Mouse (Mus musculus) cerebellum, adult 9-10 months (tissue): ENCODE results near the gene Olfr1510.
"Not testable (repeated sequence)": the region's sequence is repeated elsewhere in the genome, so short reads cannot be mapped to it uniquely, and the experiment has no call there.

Source experiments
- DNase-seq: peaks from one replicate; pipeline ENCODE4 v3.0.0; 2022

Gene Olfr1510

DNA sequence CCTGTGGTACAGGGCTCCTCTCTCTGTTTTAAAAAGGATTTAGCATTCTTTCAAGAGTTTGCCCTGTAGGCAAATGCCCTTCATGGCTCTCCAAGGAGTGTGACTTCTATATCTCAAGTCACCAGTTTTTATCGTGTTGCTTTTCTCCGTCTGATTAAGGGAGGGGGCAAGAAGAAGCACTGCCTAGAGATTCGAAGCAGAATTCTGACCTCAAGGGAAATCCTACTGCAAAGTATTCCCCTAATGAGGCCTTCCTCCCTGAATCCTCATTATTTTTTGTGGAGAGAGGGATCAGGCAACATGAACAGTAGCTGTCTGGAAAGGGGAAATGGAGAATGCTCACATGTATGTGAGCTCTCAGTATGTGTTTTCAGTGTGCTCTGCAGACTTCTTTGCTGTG lies at the start of gene Olfr1510:
Olfr1510 (minus strand) TSS at position 101 of the 400 bp plus-strand sequence.
- DNase-seq, result no peak

DNA sequence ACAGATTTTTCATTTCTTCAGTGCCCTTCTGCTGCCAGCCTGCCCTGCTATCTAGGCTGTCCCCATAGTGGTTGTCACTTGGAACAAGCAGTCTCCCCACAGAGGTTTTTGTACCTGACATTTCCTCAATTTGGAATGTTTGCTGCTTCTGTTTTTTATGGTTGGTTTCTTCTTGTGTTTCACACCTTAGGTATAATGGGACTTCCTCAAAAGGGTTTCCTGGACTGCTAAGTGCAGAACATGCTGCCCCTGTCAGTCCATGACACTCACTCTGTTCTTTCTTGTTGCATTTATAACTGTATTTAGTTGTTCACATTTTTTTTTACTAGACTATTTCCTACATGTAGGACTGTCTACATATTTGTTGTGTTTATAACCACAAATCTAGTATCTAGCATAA lies 47.8 kb upstream of the Olfr1510 start:
- DNase-seq, result no peak

DNA sequence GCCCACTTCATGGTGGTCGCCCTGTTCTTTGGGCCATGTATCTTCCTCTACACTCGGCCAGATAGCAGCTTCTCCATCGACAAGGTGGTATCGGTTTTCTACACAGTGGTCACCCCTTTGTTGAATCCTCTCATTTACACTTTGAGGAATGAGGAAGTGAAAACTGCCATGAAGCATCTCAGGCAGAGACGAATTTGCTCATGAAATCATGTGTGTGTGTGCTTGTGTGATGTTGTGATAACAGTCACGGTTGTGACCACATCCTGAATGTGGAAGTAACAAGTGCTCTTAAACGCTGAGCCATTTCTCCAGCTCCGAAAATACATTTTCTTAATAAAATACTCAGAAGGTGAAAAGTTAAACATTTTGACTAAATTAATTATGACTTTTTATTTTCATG lies 37.0 kb upstream of the Olfr1510 start:
- no peak for DNase-seq

DNA sequence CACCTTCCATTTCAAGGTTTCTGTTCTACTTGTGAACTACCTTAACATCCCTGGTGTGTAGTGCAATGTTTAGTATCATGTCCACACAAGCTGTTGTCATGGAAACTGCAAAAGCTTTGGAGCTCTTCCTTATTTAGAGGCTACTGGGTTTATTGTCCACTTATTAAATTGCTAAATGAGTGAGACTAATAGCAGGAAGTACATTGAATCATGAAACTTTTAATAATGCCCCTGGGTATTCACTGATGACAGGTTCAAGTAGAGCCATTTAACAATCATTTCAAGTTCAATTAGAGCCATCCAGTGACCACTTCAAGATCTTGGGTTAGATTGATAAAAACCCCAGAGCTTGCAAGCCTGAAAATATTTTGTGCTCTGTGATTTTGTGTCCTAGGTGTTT lies 28.5 kb upstream of the Olfr1510 start, which contains the start of gene Olfr1509:
Olfr1509 (plus strand) TSS at position 301 of the 400 bp plus-strand sequence.
- DNase-seq, result no peak

DNA sequence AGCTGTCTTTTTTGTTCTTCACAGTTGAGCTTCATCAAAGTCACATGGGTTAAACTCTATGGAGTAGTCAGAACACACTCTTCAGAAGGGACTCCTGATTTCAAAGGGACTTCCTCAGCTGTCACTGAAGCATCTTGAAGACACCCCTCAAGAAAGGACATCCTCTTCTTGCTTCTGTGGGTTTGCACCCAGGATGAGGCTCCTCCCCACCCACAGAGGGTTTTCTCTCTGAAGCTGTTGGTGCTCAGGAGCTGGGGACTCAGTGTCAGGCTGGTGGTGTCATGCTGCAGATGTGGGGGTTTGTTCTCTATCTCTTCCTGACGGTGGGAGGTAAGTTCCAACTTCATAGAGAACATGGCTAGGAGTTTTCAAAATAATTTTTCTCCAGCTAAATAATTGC lies 13.5 kb upstream of the Olfr1510 start:
- no peak for DNase-seq

DNA sequence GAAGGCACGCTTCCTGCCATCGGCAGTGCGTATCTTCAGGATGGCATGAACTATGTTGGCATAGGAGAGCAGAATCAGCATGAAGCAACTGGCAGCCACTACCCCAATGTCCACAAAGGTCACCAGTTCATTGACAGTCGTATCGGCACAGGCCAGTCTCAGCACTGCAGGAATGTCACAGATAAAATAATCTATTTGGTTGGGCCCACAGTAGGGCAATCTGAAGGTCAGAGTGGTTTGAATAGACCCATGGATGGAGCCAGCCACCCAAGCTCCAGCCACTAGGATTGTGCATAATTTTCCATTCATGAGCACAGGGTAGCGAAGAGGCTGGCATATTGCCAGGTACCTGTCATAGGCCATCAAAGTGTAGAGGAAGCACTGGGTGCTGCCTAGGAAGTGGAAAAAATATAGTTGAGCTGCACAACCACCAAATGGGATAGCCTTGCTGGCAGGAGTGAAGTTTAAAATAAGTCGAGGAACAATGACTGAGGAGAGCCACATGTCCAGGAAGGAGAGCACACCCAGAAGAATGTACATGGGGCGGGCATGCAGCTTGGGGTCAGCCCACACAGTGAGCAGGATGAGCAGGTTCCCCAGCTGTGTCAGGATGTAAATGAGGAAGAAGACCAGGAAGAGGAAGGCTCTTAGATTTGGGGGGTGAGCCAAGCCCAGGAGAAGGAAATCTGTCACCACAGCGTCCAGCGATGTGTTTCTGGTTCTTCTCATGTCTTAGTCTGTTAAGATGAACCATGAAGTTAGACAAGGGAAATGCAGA lies 3.8 kb downstream of the Olfr1510 start:
- DNase-seq, result not testable (repeated sequence)

DNA sequence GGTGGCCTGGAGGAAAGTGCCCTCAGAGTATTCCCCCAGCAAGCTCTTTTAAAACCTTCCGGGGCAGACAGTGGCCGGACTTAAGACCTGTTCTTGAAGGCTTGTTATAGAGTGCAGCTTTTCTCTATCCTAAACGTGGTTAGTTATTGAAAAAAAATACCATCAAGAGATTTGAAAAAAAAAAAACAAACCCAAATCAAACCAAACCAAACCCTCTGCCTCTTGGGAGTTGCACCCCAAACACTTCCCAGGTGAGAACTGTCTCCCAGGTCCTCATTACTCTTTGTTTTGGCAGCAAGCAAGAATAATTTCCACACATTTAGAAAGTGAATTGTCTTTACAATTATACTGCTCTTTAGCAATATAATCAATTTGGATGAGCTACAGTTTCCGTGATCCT lies 16.9 kb downstream of the Olfr1510 start, which contains the start of gene Olfr1511:
Olfr1511 (minus strand) TSS at position 101 of the 400 bp plus-strand sequence.
- DNase-seq, result no peak

DNA sequence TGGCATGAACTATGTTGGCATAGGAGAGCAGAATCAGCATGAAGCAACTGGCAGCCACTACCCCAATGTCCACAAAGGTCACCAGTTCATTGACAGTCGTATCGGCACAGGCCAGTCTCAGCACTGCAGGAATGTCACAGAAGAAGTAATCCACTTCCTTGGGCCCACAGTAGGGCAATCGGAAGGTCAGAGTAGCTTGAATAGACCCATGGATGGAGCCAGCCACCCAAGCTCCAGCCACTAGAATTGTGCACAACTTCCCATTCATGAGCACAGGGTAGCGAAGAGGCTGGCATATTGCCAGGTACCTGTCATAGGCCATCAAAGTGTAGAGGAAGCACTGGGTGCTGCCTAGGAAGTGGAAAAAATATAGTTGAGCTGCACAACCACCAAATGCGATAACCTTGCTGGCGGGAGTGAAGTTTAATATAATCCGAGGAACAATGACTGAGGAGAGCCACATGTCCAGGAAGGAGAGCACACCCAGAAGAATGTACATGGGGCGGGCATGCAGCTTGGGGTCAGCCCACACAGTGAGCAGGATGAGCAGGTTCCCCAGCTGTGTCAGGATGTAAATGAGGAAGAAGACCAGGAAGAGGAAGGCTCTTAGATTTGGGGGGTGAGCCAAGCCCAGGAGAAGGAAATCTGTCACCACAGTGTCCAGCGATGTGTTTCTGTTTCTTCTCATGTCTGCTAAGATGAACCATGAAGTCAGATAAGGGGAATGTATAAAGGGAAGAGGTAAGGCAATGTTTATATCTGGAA lies 23.9 kb downstream of the Olfr1510 start:
- DNase-seq, result not testable (repeated sequence)

DNA sequence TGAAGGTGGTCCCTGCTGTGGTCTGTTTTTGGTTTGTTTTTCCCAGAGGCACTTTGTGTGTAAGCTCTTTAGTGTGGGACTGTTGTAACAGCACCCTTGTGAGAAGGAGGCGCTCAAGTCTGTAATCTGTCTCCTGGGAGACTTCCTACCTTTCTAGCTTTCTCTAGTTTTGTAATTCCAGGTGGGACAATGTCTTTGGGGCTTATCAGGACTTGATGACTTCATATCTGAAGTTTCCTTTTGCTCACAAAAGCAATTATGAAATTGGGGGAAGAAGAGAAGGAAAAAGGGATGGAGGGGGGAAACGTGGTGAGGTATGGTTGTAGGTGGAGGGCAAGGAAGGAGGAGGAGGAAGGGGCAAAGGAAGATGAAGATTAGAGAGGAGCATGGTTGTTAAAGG lies 35.1 kb downstream of the Olfr1510 start, which contains the start of gene Olfr1512:
Olfr1512 (minus strand) TSS at position 101 of the 400 bp plus-strand sequence.
- DNase-seq, result no peak

DNA sequence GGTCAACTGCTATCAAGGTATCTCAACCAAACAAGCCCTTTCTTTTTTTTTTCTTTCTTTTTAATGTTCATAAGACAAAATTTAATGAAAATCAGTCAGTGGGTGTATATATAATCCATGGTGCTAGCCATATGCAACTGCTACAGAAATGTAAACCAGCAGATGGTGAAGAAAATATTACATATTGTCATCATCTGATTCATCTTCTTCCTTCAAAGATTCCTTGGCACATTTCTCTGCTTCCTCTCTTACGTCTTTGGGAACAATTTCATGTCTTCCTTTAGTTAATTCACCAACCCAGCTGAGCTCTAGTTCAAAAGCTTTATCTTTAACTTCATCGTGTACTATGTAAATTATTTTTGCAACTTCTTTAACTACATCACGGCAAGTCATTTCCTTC lies 45.4 kb downstream of the Olfr1510 start:
- DNase-seq, result no peak
